Mouse (Mus musculus) bone marrow, adult 2 months (tissue): Measurements from ENCODE around the gene Dop1a. TPM values are rescaled to one million over a fixed set of nuclear protein-coding genes. Genes with fewer than 3 reads are reported as not detected.

ENCODE experiments used
- H3K27ac ChIP-seq: fragments of 200-500 bp; 2 replicates; pipeline ENCODE4 v1.5.1; 2012; ENCODE audit warnings: low read depth, mild to moderate bottlenecking, control low read depth, inconsistent platforms, low read length; ENCODE audit not compliant: control insufficient read depth, poor library complexity, insufficient read depth
- H3K4me1 ChIP-seq: fragments of 200-500 bp; 2 replicates; pipeline ENCODE4 v1.6.1; 2011; ENCODE audit warnings: low read length; ENCODE audit not compliant: control insufficient read depth, insufficient read depth
- H3K4me3 ChIP-seq: fragments of 200-500 bp; replicated peaks from 2 replicates; pipeline ENCODE3; 2011; ENCODE audit warnings: mild to moderate bottlenecking, low read depth, low read length, control low read depth; ENCODE audit not compliant: control insufficient read depth
- CTCF ChIP-seq: fragments of 200-500 bp; IDR thresholded peaks from 2 replicates; pipeline ENCODE4 v1.5.1; 2011; ENCODE audit warnings: low read length, control low read depth; ENCODE audit not compliant: control insufficient read depth, insufficient read depth
- POLR2A ChIP-seq: fragments of 200-500 bp; IDR thresholded peaks from 2 replicates; pipeline ENCODE4 v1.6.1; 2011; ENCODE audit warnings: low read depth, mild to moderate bottlenecking, control low read depth, low read length, borderline replicate concordance; ENCODE audit not compliant: control insufficient read depth
- WGBS: fragments of 180-500 bp; shearing (Covaris S2); methylation state at CpG from one replicate; pipeline ENCODE4 v1.1.7; 2018; 5-methylcytosine and 5-hydroxymethylcytosine counted together
- polyA plus RNA-seq: library from polyadenylated mRNA; stranded (reverse); fragments of >200 nt; gene quantifications from 2 replicates; pipeline ENCODE4 v1.2.4, GENCODE M21; 2011; ENCODE audit warnings: low replicate concordance; ENCODE audit not compliant: missing spikeins, insufficient read depth, insufficient read length

The Dop1a gene
- polyA plus RNA-seq, 1 experiment = 15.5 TPM

GRCm38 (mm10) chr9:86599723-86600303, 132.9 kb downstream of the Dop1a start:
- TF ChIP-seq POLR2A (no peak), CTCF (no peak)
- 66% methylated on average over 8 of the region's 8 CpGs for WGBS

More at GRCm38 (mm10) chr9:86599723-86600303, 132.9 kb downstream of the Dop1a start:
- H3K27ac ChIP-seq = no peak overlapping the region
- no peak overlapping the region for H3K4me3 ChIP-seq
- no peaks in the 10 kb centered on the region for H3K4me1 ChIP-seq

Other genes with a start within 250 kb of the Dop1a start
- gene Ube2cbp, start 2.2 kb upstream of the Dop1a start, polyA plus RNA-seq = not detected in 2 replicates
- 0.95 and 13.4 TPM in 2 replicates for gene Pgm3, start 104.7 kb downstream of the Dop1a start, polyA plus RNA-seq
- gene Rwdd2a, start 104.8 kb downstream of the Dop1a start, polyA plus RNA-seq = not detected in 2 replicates
- gene Me1, start 228.8 kb downstream of the Dop1a start, polyA plus RNA-seq = 0.63 and 3.0 TPM in 2 replicates